Mouse (Mus musculus) intestine, embryonic 14.5 days (tissue): ENCODE results near the gene Zfp503. TPM values are rescaled to one million over a fixed set of nuclear protein-coding genes. Genes with fewer than 3 reads are reported as not detected.

ENCODE experiments used
- ATAC-seq: fragments of 200-750 bp; cut with Nextera tagmentation; replicated peaks from 2 replicates; pipeline ENCODE4 v1.8.0; 2017; ENCODE audit warnings: low read depth, moderate number of reproducible peaks, moderate TSS enrichment, moderate library complexity; ENCODE audit not compliant: low FRiP score, low TSS enrichment
- DNase-seq: peaks from one replicate; pipeline ENCODE4 v3.0.0-alpha.2; 2018; ENCODE audit warnings: low spot score
- H3K27ac ChIP-seq: fragments of 300-500 bp; sonication (generic); 2 replicates; pipeline ENCODE4 v1.5.1; 2014; ENCODE audit warnings: low read depth, mild to moderate bottlenecking, control low read depth
- H3K27me3 ChIP-seq: fragments of 300-500 bp; sonication (generic); replicated peaks from 2 replicates; pipeline ENCODE4 v1.6.1; 2014; ENCODE audit warnings: low read length, control low read depth; ENCODE audit not compliant: control insufficient read depth, insufficient read depth
- H3K36me3 ChIP-seq: fragments of 300-500 bp; sonication (generic); 2 replicates; pipeline ENCODE4 v1.6.1; 2014; ENCODE audit warnings: low read length, control low read depth; ENCODE audit not compliant: control insufficient read depth, insufficient read depth
- H3K4me1 ChIP-seq: fragments of 300-500 bp; sonication (generic); replicated peaks from 2 replicates; pipeline ENCODE4 v1.6.1; 2014; ENCODE audit warnings: low read length, control low read depth, mixed read lengths; ENCODE audit not compliant: control insufficient read depth, insufficient read depth
- H3K4me2 ChIP-seq: fragments of 300-500 bp; sonication (generic); 2 replicates; pipeline ENCODE4 v1.6.1; 2014; ENCODE audit warnings: low read length
- H3K4me3 ChIP-seq: fragments of 300-500 bp; sonication (generic); 2 replicates; pipeline ENCODE4 v1.5.1; 2014; ENCODE audit warnings: low read depth, low read length, control low read depth, mixed read lengths
- H3K9ac ChIP-seq: fragments of 300-500 bp; sonication (generic); 2 replicates; pipeline ENCODE4 v1.6.1; 2014; ENCODE audit warnings: mild to moderate bottlenecking, low read length
- H3K9me3 ChIP-seq: fragments of 300-500 bp; sonication (generic); 2 replicates; pipeline ENCODE4 v1.6.1; 2016; ENCODE audit warnings: low read length, control low read depth; ENCODE audit not compliant: control insufficient read depth
- WGBS: fragments of 180-500 bp; shearing (Covaris S2); extraction: QIAGEN DNeasy Blood & Tissue Kit; methylation state at CpG from one replicate; pipeline ENCODE4 v1.1.7; 2014; 5-methylcytosine and 5-hydroxymethylcytosine counted together
- polyA plus RNA-seq: library from polyadenylated mRNA; unstranded; fragments of >200 nt; fragmentation: Nextera tagmentation; extraction: Ambion mirVana; gene quantifications from 2 replicates; pipeline ENCODE4 v1.2.1, GENCODE M21; 2014

Zfp503 gene
- polyA plus RNA-seq, 1 experiment from 2014 or later = 12.7 TPM

- H3K36me3 ChIP-seq = no peaks in the 10 kb centered on the region
- peak; percentile 74 for DNase-seq
- H3K9me3 ChIP-seq = no peaks in the 10 kb centered on the region
- peak; percentile 83 for ATAC-seq
- no peak within 1 kb of the TSS for H3K27ac ChIP-seq
- peak within 1 kb of the TSS; percentile 51 for H3K9ac ChIP-seq
- peak within 1 kb of the TSS; percentile 77 for H3K4me2 ChIP-seq
- peak within 1 kb of the TSS; percentile 35 for H3K4me3 ChIP-seq
- WGBS = 4% methylated on average over 33 of the region's 33 CpGs
- H3K27me3 ChIP-seq = no peaks in the 10 kb centered on the region
- peaks cover 3% of the 10 kb centered on the region; the same call in 1 of the 2 replicates for H3K4me1 ChIP-seq
Measured at GRCm38 (mm10) chr14:22019252-22019948, 30.0 kb upstream of the Zfp503 start, which contains the start of gene Lrmda. Gene Lrmda (plus strand): TSS chr14:22019712.

- no peak overlapping the region for H3K4me3 ChIP-seq
- ATAC-seq (no peak), DNase-seq (no peak)
- no peaks in the 10 kb centered on the region for H3K36me3 ChIP-seq
- H3K27ac ChIP-seq = no peak overlapping the region
- no peaks in the 10 kb centered on the region for H3K27me3 ChIP-seq
- no peak overlapping the region for H3K9ac ChIP-seq
- H3K4me2 ChIP-seq = no peak overlapping the region
- 35% methylated on average over 5 of the region's 5 CpGs for WGBS
- peaks cover 3% of the 10 kb centered on the region; the same call in 1 of the 2 replicates for H3K4me1 ChIP-seq
- no peaks in the 10 kb centered on the region for H3K9me3 ChIP-seq
Measured at GRCm38 (mm10) chr14:22017011-22017410, 27.6 kb upstream of the Zfp503 start.

- no peak overlapping the region for H3K4me3 ChIP-seq
- H3K9ac ChIP-seq = no peak overlapping the region
- peaks cover 3% of the 10 kb centered on the region; the same call in 1 of the 2 replicates for H3K4me1 ChIP-seq
- H3K36me3 ChIP-seq = no peaks in the 10 kb centered on the region
- H3K9me3 ChIP-seq = no peaks in the 10 kb centered on the region
- no peak for ATAC-seq
- H3K27me3 ChIP-seq = no peaks in the 10 kb centered on the region
- 36% methylated on average over 4 of the region's 4 CpGs for whole genome bisulfite sequencing
- no peak overlapping the region for H3K4me2 ChIP-seq
- H3K27ac ChIP-seq = no peak overlapping the region
- DNase-seq = no peak
Measured at GRCm38 (mm10) chr14:22014781-22015180, 25.4 kb upstream of the Zfp503 start.

GRCm38 (mm10) chr14:22014315-22014714 lies 24.9 kb upstream of the Zfp503 start:
- ATAC-seq (no peak), DNase-seq (no peak)
- H3K4me3 ChIP-seq = no peak overlapping the region
- no peaks in the 10 kb centered on the region for H3K9me3 ChIP-seq
- H3K36me3 ChIP-seq = no peaks in the 10 kb centered on the region
- WGBS = 81% methylated on average over 5 of the region's 5 CpGs
- H3K4me2 ChIP-seq = no peak overlapping the region
- no peaks in the 10 kb centered on the region for H3K27me3 ChIP-seq
- H3K27ac ChIP-seq = no peak overlapping the region
- H3K4me1 ChIP-seq = peaks cover under 1% of the 10 kb centered on the region; the same call in 1 of the 2 replicates
- no peak overlapping the region for H3K9ac ChIP-seq

- H3K4me2 ChIP-seq = no peak overlapping the region
- no peaks in the 10 kb centered on the region for H3K9me3 ChIP-seq
- no peak overlapping the region for H3K4me3 ChIP-seq
- no peak overlapping the region for H3K27ac ChIP-seq
- H3K27me3 ChIP-seq = no peaks in the 10 kb centered on the region
- DNase-seq (no peak), ATAC-seq (no peak)
- no peak overlapping the region for H3K9ac ChIP-seq
- 84% methylated on average over 6 of the region's 6 CpGs for WGBS
- H3K4me1 ChIP-seq = no peaks in the 10 kb centered on the region
- H3K36me3 ChIP-seq = no peaks in the 10 kb centered on the region
Measured at GRCm38 (mm10) chr14:22007006-22007405, 17.6 kb upstream of the Zfp503 start.

GRCm38 (mm10) chr14:22004943-22005342 lies 15.5 kb upstream of the Zfp503 start:
- no peaks in the 10 kb centered on the region for H3K27me3 ChIP-seq
- 71% methylated on average over 4 of the region's 4 CpGs for WGBS
- H3K9me3 ChIP-seq = no peaks in the 10 kb centered on the region
- H3K36me3 ChIP-seq = no peaks in the 10 kb centered on the region
- H3K4me2 ChIP-seq = no peak overlapping the region
- no peak for ATAC-seq
- no peak overlapping the region for H3K4me3 ChIP-seq
- no peak for DNase-seq
- H3K4me1 ChIP-seq = no peaks in the 10 kb centered on the region
- no peak overlapping the region for H3K9ac ChIP-seq
- no peak overlapping the region for H3K27ac ChIP-seq

GRCm38 (mm10) chr14:22003631-22004030 lies 14.2 kb upstream of the Zfp503 start:
- 71% methylated on average over 4 of the region's 4 CpGs for WGBS
- Histone ChIP-seq H3K27ac (no peak overlapping the region), H3K27me3 (no peaks in the 10 kb centered on the region), H3K4me1 (no peaks in the 10 kb centered on the region), H3K4me2 (no peak overlapping the region), H3K9me3 (no peaks in the 10 kb centered on the region), H3K9ac (no peak overlapping the region), H3K36me3 (no peaks in the 10 kb centered on the region), H3K4me3 (no peak overlapping the region)
- no peak for ATAC-seq
- no peak for DNase-seq

GRCm38 (mm10) chr14:22003231-22003630 lies 13.8 kb upstream of the Zfp503 start:
- WGBS = 57% methylated on average over 1 of the region's 1 CpGs
- ATAC-seq (no peak), DNase-seq (no peak)

GRCm38 (mm10) chr14:21999588-21999987 lies 10.2 kb upstream of the Zfp503 start:
- 92% methylated on average over 4 of the region's 4 CpGs for whole genome bisulfite sequencing
- H3K27me3 ChIP-seq = no peaks in the 10 kb centered on the region
- ATAC-seq (no peak), DNase-seq (no peak)
- no peaks in the 10 kb centered on the region for H3K36me3 ChIP-seq
- no peaks in the 10 kb centered on the region for H3K9me3 ChIP-seq
- peaks cover 5% of the 10 kb centered on the region; the same call in 1 of the 2 replicates for H3K4me1 ChIP-seq
- H3K4me2 ChIP-seq = no peak overlapping the region
- no peak overlapping the region for H3K27ac ChIP-seq
- no peak overlapping the region for H3K9ac ChIP-seq
- H3K4me3 ChIP-seq = no peak overlapping the region

More at GRCm38 (mm10) chr14:22003231-22003630, 13.8 kb upstream of the Zfp503 start:
- Histone ChIP-seq H3K9ac (no peak overlapping the region), H3K27me3 (no peaks in the 10 kb centered on the region), H3K36me3 (no peaks in the 10 kb centered on the region), H3K4me1 (no peaks in the 10 kb centered on the region), H3K4me2 (no peak overlapping the region), H3K9me3 (no peaks in the 10 kb centered on the region), H3K4me3 (no peak overlapping the region), H3K27ac (no peak overlapping the region)
